Mouse (Mus musculus) adipocyte (in vitro differentiated cells): ENCODE results near the gene Smlr1.

Source experiments
- DNase-seq: peaks from one replicate; pipeline ENCODE4 v3.0.0-alpha.2; 2016; ENCODE audit warnings: low spot score

The Smlr1 gene

DNA sequence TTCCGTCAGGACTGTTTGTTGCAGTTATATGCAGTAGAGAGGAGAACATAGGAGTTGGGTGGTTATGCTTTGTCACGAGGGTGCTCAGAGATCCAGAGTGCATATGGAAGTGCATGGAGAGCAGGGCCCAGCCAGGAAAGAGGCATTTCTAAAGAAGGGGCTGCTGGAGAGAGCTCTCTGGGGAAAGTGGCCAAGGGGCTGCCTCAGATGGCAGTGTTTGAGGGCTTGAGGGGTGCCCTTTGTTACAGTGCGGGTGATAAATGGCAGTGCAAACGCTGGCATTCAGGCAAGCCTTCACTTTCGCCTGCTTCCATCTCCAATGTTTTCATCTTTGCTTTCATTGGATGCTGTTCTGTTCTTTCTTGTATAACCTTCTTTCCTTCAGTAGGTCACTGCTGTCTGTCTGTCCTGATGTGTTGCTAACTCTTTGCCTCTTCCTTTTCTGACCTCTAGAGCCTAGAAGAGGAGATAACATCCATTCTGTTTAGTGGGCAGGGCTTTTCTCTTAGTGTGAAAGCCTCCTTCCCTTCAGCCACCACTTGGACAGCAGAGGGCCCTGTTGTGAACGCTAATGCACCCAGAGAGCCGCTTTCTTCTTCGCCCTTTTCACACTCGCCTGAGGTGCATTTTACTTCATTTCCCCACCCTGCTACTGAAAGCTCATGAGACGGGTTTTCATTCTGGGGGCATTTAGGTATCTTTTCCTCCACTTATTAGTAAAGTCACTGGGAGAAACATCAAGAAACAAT lies 36.6 kb downstream of the Smlr1 start:
- DNase-seq, result no peak

DNA sequence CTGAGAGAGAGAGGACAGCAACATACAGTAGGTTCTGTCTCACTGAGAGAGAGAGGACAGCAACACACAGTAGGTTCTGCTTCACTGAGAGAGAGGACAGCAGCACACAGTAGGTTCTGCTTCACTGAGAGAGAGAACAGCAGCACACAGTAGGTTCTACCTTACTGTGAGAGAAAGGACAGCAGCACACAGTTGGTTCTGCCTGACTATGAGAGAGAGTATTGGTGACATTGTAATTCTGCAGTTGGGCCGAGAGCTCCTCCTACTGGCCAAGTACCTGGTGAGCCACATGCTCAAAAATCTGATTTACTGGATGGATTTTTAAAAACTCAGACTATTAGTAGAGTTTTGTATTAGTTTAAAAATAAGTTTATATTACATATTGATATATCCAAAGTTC lies 47.6 kb downstream of the Smlr1 start:
- DNase-seq, result peak; percentile 76

DNA sequence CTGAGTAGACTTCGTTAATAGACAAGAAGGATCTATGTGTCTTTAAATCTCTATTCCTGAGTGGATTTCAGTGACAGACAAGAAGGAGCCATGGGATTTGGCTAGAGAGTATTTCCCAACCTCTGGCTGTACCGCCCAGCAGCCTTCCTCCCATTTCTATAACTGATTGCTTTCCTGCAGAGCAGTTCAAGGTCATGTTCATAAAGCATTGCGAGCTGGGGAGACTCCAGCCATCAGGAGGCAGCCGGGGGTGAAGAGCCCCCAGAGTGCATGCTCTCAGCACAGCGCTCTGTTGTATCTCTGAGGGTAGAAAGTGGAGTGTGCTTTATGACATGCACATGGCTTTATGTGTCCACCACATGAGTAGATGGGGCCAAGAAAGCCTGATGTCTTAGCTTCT lies 53.3 kb downstream of the Smlr1 start:
- no peak for DNase-seq

DNA sequence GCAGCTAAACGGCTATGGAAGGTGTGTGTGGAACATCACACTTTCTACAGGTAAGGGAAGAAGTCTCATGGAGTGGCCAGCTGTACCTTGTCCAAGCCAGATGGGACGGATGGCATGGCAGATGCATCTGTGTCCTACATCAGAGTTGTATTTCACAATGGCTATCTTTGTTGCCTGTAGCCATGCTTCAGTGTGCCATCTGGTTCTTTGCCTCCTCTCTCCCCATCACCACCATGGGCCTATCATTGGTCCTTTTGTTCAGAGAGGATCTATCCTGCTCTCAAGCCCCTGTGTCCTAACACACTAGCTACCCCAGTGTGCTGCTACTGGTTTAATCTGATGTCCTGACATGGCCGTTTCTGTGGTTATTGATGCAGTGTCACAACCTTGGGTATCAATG lies 56.4 kb downstream of the Smlr1 start:
- no peak for DNase-seq
